Mouse (Mus musculus): ENCODE measurements around the gene Tcaf1.

The Tcaf1 gene

GRCm38 (mm10) chr6:42709291-42710211 lies at the start of gene Tcaf1:
Gene Tcaf1 (minus strand): TSS chr6:42710088.
- DNase-seq (ENCODE audit: low spot score): peak; percentile 45

GRCm38 (mm10) chr6:42756104-42756503 lies 46.2 kb upstream of the Tcaf1 start, which contains the start of gene Olfr38:
Gene Olfr38 (plus strand): TSS chr6:42756404.
- no peak for DNase-seq (ENCODE audit: low spot score)

GRCm38 (mm10) chr6:42747846-42748245 lies 38.0 kb upstream of the Tcaf1 start:
- DNase-seq (ENCODE audit: low spot score): no peak

- DNase-seq (ENCODE audit: low spot score): no peak
Observed at GRCm38 (mm10) chr6:42742303-42742702, 32.4 kb upstream of the Tcaf1 start.

- DNase-seq (ENCODE audit: low spot score): no peak
Observed at GRCm38 (mm10) chr6:42739071-42739470, 29.2 kb upstream of the Tcaf1 start, which contains the start of gene Olfr453. Gene Olfr453 (plus strand): TSS chr6:42739371.

- DNase-seq (ENCODE audit: low spot score): no peak
Observed at GRCm38 (mm10) chr6:42717973-42718372, 8.1 kb upstream of the Tcaf1 start.

GRCm38 (mm10) chr6:42714668-42715067 lies 4.8 kb upstream of the Tcaf1 start:
- no peak for DNase-seq (ENCODE audit: low spot score)

- peak; percentile 63 for DNase-seq (ENCODE audit: low spot score)
Observed at GRCm38 (mm10) chr6:42692517-42693190, 17.2 kb downstream of the Tcaf1 start.

GRCm38 (mm10) chr6:42692154-42692516 lies 17.8 kb downstream of the Tcaf1 start:
- peak; percentile 66 for DNase-seq (ENCODE audit: low spot score)

- DNase-seq (ENCODE audit: low spot score): no peak
Observed at GRCm38 (mm10) chr6:42689761-42690160, 20.1 kb downstream of the Tcaf1 start.

- no peak for DNase-seq (ENCODE audit: low spot score)
Observed at GRCm38 (mm10) chr6:42687907-42688306, 22.0 kb downstream of the Tcaf1 start.

GRCm38 (mm10) chr6:42680077-42680476 lies 29.8 kb downstream of the Tcaf1 start:
- no peak for DNase-seq (ENCODE audit: low spot score)

GRCm38 (mm10) chr6:42676011-42676410 lies 33.9 kb downstream of the Tcaf1 start:
- DNase-seq (ENCODE audit: low spot score): no peak

- DNase-seq (ENCODE audit: low spot score): no peak
Observed at GRCm38 (mm10) chr6:42671767-42672166, 38.1 kb downstream of the Tcaf1 start.

- no peak for DNase-seq (ENCODE audit: low spot score)
Observed at GRCm38 (mm10) chr6:42667722-42668121, 42.2 kb downstream of the Tcaf1 start.

GRCm38 (mm10) chr6:42661739-42662138 lies 48.1 kb downstream of the Tcaf1 start:
- no peak for DNase-seq (ENCODE audit: low spot score)

- peak; percentile 80 for DNase-seq (ENCODE audit: low spot score)
Observed at GRCm38 (mm10) chr6:42644912-42645549, 64.9 kb downstream of the Tcaf1 start, which contains the start of gene Tcaf2. Gene Tcaf2 (minus strand): TSS chr6:42645254.

GRCm38 (mm10) chr6:42634393-42634792 lies 75.5 kb downstream of the Tcaf1 start:
- no peak for DNase-seq (ENCODE audit: low spot score)

- DNase-seq (ENCODE audit: low spot score): no peak
Observed at GRCm38 (mm10) chr6:42631395-42631794, 78.5 kb downstream of the Tcaf1 start.

Measured in urinary bladder, postnatal 25 days (tissue).